Mouse (Mus musculus) gonadal fat pad, adult 2 months (tissue): Measurements from ENCODE around the gene Gm12216. TPM values are rescaled to one million over a fixed set of nuclear protein-coding genes. Genes with fewer than 3 reads are reported as not detected.
"Not testable (repeated sequence)": the region's sequence is repeated elsewhere in the genome, so short reads cannot be mapped to it uniquely, and the experiment has no call there.

Experiments used
- DNase-seq: peaks from one replicate; pipeline ENCODE4 v3.0.0-alpha.2; 2012; ENCODE audit warnings: low read depth
- polyA plus RNA-seq: library from polyadenylated mRNA; depleted of rRNA; stranded (reverse); fragments of >200 nt; gene quantifications from 2 replicates; pipeline ENCODE4 v1.2.3, GENCODE M21; 2012; rRNA removed

Gm12216 gene
- 5.8 and 7.0 TPM in 2 replicates for polyA plus RNA-seq

DNA sequence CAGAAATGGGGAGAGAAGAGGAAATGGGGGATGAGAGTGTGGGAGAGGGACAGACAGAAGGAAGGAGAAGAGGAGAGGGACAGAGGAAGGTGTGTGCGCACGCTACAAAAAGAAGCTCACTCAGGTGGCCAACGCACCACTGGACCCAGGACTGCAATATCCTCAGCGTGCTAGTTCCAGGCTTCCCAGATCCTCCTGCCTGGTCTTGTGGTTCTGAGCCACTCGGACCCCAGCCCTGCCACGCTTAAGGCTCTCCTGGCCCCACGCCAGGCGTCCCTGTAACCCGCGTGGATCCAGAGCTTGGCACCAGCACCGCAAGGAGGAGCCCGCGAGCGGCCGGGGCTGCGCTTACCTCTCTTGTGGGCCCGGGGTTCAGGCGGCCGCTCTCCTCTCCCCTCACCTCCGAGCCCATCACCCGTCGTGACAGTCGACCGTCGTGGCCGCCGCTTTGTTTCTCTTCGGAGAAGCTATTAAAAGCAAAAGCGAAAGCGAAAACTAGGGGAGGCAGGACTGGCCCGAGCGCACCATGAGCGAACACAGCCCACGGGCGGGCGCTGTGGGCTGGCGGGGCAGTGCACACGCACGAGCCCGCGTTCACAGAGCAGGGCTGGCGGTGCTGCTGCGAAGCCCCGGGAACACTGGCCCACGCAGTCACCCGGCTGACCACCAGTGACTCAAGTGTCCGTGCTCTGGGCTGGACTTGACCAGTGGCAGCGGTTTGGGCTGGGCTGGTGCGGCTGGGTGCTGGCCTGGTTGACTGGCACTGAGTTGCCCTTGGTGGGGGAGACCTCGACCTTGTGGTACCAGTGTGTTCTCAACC, at the start of gene Gm12216:
Gene Gm12216 (minus strand): TSS at position 496 of the 820 bp plus-strand sequence.
- DNase-seq = not testable (repeated sequence)

DNA sequence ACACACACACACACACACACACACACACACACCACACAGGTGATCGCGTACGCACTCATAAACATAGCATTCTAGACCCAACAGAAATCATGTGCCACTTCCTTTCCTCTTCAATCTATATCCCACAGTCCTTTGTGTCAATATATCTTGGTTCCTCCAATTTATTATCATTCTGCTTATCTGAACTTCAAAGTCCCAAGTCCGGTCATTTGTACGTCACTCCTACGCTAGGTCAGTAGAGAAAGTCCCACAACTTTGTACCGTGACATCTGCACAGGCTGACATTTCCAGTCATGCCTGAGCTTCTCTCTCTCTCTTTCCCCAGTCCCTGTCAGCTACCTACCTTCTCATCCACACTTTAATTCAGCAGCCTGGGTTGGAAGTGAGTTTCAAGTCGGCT, 49.6 kb upstream of the Gm12216 start:
- DNase-seq = no peak

DNA sequence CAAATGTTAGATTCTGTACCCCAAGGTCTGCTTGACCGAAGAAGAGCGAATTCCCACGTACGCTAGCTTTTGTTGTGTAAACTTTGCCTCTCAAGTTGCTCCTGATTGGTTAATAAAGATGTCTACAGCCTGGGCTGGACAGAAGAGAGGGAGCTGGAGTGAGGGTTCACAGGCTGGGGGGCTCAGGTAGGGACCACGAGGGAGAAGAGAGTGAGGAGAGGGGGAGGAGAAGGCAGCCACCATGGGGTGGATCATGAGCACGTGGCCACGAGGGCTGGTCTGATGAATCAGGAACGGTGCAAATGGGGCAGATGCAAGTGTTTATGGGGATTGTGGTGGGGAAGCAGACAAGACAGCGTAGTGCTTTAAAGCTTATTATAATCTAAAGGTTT, 45.5 kb upstream of the Gm12216 start:
- no peak for DNase-seq

- DNase-seq = no peak
These were observed 44.9 kb upstream of the Gm12216 start for GRCm38 (mm10) chr11:53903781-53904533.

DNA sequence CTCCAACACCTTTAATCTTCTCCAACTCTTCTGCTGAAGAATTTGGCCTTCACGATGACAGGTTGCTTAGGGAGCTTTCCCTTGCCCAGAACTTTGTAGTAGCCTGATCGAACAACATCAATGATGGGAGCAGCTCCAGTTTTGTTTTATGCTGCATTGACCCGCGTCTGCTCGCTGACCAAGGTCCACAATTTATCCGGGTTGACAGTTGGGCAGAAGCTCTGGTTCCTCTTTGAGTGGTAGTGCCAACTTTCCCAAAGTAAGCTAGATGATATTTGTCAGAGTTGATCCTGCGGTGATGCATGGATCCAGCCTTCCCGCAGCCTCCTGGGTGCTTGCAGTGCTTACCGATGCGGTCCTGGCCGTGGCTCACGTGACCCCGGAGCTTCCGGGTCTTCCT, 43.7 kb upstream of the Gm12216 start:
- no peak for DNase-seq

GRCm38 (mm10) chr11:53900991-53901390, 41.9 kb upstream of the Gm12216 start:
- no peak for DNase-seq

DNA sequence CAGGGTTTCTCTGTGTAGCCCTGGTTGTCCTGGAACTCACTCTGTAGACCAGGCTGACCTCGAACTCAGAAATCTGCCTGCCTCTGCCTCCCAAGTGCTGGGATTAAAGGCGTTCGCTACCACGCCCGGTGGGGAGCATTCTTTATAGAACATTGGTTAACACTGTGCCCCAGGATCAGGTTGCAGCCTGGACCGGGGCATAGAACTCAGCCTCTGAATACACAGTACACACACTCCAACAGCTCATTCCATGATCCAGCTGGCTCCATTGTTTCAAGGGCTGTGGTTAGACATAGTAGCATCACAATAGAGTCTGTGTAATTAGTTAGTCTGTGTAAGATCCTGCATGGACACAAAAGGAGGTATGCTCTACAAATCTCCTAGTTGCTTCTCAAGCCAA, 40.9 kb upstream of the Gm12216 start:
- no peak for DNase-seq

GRCm38 (mm10) chr11:53899004-53899403, 39.9 kb upstream of the Gm12216 start:
- no peak for DNase-seq

GRCm38 (mm10) chr11:53896935-53897334, 37.9 kb upstream of the Gm12216 start:
- DNase-seq = no peak

DNA sequence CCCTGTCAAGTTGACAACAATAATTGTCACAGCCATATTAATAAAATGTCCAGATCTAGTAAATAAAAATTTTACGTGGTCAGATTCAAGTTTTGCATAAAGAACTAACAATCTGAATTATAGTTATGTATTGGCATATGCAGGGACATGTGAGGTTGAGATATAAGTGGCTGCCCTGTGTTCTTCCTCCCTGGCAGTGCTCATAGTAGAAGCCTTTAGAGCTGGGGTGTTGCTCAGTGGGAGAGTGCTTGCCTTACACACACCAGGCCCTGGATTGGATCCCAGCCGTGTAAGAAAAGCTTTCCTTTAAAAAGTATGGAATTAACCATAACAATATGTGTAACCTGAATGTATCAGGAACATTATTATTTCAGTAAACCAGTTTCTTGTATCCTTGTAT, 34.4 kb upstream of the Gm12216 start:
- no peak for DNase-seq

DNA sequence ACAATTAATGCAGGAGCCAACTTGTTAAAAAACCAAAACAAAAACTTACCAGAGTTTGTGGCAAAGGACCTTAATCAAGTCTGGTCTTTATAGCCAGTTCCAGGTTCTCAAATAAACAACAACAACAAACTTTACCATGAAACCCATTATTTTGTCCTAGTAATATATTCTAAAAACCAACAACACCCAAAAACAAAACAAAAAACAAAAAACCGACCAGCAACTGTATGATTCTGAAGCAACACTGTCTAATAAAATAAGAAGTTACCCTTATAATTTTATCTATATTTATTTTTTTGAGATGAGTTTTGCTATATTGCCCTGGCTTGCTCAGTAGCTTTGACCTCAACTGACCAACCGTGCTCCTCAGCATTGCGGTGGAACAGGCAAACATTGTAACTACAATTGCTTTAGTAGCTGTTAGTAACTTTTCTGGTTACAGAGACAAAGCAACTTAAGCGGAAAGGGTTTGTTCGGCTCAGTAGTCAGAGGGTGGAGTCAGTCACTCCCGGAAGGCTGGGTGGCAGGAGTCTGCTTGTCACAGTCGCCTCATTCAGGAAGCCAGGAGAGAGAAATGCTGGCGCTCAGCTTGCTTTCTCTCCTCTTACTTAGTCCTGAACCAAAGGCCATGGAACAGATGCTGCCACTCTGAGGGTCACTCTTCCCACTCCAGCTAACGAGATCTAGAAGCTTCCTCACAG, 33.8 kb upstream of the Gm12216 start:
- DNase-seq = no peak

DNA sequence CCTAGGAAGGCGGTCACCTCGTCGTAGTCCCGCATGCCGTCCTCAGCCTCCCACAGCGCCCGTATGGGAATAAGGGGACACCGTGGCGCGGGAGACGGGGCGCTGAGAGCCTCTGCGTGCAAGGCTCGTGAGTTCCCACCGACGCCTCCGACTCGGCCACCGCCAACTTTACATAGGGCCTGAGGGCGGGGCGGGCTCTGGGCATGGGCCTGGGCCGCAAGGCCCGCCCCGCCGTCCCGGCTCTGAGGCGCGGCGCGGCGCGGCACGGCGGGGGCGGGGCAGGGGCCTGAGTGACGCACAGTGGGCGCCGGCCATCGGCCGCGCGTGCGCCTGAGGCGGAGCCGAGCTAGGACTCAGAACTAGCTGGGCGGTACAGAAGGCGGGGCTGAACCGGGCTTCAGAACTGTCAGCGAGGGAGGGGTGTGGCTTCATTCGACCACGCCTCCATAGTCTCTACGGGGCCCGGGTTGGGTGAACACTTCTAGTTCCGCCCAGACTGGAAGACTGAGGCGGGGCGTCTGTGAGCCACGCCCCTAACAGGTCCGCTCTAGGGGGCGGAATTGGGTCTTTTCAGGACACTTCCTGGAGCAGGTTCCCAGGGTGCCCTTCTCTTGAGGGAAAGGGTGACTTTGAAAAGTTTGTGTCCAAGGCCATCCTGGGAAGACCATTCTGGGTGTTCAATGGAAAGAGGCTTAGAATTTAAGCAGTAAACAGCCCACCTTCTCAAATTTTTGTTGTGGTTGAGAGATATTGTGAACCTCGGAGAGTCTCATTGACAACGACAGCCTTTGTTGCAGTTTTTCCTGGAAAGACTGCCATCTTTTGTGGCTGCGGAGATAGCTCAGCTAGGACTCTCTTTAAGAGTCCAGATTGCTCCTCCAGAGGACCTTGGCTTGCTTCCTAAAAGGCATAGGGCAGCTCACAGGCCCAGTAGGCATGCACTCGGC, 32.7 kb upstream of the Gm12216 start, which contains the start of gene Slc22a5:
Gene Slc22a5 (minus strand): TSS at position 156 of the 947 bp plus-strand sequence.
- peak; percentile 91 for DNase-seq

DNA sequence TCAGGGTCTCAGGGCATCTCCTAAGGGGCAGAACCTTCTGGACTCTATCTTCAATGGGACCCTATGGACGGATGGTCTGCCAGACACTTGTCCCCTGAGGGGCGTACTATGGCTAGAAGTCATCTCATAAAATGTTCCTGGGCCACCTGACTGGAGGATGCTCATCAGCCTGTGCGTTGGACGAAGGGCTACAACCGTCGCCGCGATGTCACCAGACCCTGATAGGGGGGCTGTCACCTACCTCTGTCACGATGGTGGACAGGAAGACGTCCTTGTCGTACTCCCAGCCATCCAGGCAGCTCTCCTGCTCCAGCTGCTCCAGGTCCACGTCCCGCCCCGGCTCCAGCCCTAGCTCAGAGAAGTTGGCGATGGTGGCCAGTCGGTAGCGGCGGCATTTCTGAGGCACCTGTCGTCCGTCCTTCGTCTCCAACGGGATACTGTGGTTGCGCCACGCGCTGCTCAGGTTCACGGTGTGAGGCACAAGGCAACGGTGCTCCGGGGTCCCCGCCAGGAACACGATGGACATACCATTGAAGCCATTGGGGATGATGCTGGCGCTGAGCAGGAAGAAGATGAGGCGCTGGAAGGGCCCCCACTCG, 31.9 kb upstream of the Gm12216 start:
- DNase-seq = no peak

DNA sequence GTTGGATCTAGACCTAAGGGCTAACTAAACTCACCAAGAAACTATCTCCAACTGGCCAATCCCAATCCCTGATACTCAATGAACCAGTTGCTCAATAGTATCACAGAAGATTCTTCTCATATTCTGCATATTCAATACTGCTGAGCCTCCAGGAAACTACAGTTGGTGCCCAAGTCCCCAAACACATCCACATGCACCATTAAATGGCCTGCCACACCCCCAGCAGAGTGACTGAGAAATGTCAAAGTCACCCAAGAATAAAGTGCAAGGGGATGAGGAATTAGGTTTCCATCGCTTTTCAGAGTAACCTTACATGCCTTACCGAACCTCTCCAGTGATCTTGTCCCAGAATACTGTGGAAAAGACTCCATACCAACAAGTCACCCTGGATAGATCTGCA, 31.2 kb upstream of the Gm12216 start:
- DNase-seq = no peak

DNA sequence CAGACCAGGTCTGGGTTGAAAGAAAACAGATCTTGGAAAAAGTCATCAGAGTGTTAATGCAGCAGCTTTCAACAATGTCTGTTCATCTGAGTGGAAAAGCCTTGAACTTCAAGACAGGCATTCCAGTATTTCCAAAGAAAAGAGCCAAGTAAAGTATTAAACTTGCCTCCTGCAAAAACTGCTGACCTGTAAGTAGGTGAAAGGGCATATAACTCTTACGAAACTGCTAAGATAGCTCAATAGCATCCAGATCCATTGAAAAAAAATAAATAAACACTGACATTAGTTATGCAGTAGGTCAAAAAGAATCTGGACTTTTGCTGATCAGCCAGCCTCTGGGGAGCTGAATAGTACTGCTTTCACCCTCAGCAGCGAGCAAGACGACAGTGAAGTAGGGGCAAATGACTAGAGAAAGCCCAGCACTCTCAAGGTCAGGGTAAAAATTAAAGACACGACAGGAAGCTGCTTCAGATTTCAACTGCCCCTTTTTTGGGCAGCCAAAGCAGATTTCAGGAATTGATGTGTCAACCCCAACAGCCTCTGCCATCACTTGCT, 30.1 kb upstream of the Gm12216 start:
- no peak for DNase-seq

DNA sequence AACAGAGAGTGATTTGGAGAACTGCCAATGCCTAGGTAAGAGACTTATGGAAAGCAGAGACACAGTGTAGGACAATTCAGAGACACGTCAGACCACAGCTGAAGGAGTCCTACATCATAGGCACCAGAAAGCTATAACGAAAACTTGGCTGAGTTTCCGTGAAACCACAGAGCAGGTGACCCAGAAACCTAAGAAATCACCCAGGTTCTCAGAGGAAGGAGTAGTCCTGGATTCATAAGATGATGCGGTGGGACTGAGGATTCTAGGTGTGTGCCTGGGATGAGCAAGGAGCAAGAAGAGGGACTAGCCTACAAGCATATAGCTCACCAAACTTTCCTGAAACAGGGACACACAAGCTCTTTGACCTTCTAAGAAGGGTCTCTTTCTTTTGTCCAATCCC, 29.2 kb upstream of the Gm12216 start:
- no peak for DNase-seq

GRCm38 (mm10) chr11:53883287-53883686, 24.2 kb upstream of the Gm12216 start:
- no peak for DNase-seq

DNA sequence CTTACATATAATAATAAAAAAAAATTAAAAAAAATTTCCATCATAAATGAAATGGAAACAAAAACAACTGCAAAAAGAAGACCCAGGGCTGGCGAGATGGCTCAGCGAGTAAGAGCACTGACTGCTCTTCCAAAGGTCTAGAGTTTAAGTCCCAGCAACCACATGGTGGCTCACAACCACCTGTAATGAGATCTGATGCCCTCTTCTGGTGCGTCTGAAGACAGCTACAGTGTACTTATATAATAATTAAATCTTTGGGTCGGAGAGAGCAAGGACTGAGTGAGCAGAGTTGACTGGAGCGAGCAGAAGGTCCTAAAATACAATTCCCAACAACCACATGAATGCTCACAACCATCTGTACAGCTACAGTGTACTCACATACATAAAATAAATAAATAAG, 19.0 kb upstream of the Gm12216 start:
- DNase-seq = not testable (repeated sequence)

DNA sequence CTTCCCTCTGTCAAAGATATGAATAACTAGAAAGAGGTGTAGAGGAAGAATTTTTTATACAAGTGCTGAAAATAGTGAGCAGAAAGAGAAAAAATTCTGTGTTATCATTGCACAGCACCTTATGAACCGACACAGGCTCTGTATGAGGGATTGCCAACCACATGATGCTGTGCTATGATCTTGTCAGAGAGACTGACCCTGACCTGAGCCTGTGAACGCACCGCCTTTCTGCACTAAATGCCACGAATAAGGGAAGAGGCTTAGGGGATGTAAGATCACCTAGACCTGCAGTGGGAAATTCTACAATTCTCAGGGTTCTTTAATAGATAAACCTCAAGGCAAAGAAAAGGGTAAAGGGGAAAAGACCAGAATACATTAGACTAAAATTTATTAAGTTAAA, 17.4 kb upstream of the Gm12216 start:
- DNase-seq = no peak

DNA sequence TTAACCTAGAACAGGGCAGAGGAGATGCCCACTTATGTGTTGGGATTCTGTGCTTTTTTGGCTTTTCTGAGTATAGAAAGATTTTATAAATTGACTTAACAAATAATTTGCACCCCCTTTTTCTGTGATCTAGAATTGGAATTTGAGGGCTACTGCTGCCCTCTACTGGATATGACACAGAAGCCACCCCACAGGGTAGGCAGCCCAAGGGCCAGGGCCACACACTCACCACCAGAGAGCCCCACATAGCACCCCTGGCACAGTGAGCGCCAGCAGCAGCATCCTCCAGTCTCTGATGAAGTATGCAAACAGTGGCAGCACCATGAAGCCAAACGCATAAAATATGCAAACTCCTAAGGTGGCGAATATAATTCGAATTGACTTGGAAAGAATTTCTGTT, 15.7 kb upstream of the Gm12216 start:
- DNase-seq = no peak
